Mouse (Mus musculus) midbrain, embryonic 13.5 days (tissue): Measurements from ENCODE around the gene Cttnbp2nl. TPM values are rescaled to one million over a fixed set of nuclear protein-coding genes. Genes with fewer than 3 reads are reported as not detected.

Experiments used
- ATAC-seq: fragments of 200-750 bp; cut with Nextera tagmentation; 2 replicates; pipeline ENCODE4 v1.8.0; 2017; ENCODE audit warnings: mild to moderate bottlenecking, moderate TSS enrichment, moderate library complexity
- H3K27ac ChIP-seq: fragments of 300-500 bp; sonication (generic); 2 replicates; pipeline ENCODE4 v1.5.1; 2015; ENCODE audit warnings: inconsistent platforms, mild to moderate bottlenecking, moderate library complexity
- H3K27me3 ChIP-seq: fragments of 300-500 bp; sonication (generic); 2 replicates; pipeline ENCODE4 v1.6.1; 2015; ENCODE audit warnings: mild to moderate bottlenecking, inconsistent platforms
- H3K36me3 ChIP-seq: fragments of 300-500 bp; sonication (generic); 2 replicates; pipeline ENCODE4 v1.6.1; 2015; ENCODE audit warnings: mild to moderate bottlenecking, inconsistent platforms
- H3K4me1 ChIP-seq: fragments of 300-500 bp; sonication (generic); replicated peaks from 2 replicates; pipeline ENCODE4 v1.6.1; 2015; ENCODE audit warnings: inconsistent platforms
- H3K4me2 ChIP-seq: fragments of 300-500 bp; sonication (generic); replicated peaks from 2 replicates; pipeline ENCODE4 v1.6.1; 2015; ENCODE audit warnings: moderate library complexity, mild to moderate bottlenecking, inconsistent platforms
- H3K4me3 ChIP-seq: fragments of 300-500 bp; sonication (generic); replicated peaks from 2 replicates; pipeline ENCODE4 v1.5.1; 2015; ENCODE audit warnings: mild to moderate bottlenecking, inconsistent platforms
- H3K9ac ChIP-seq: fragments of 300-500 bp; sonication (generic); replicated peaks from 2 replicates; pipeline ENCODE4 v1.6.1; 2015; ENCODE audit warnings: mild to moderate bottlenecking, inconsistent platforms
- H3K9me3 ChIP-seq: fragments of 300-500 bp; sonication (generic); 2 replicates; pipeline ENCODE4 v1.6.1; 2016; ENCODE audit warnings: mild to moderate bottlenecking, inconsistent platforms
- WGBS: fragments of 180-500 bp; shearing (Covaris S2); methylation state at CpG from one replicate; pipeline ENCODE4 v1.1.7; 2015; 5-methylcytosine and 5-hydroxymethylcytosine counted together
- polyA plus RNA-seq: library from polyadenylated mRNA; unstranded; fragments of >200 nt; fragmentation: Nextera tagmentation; extraction: Ambion mirVana; gene quantifications from 2 replicates; pipeline ENCODE4 v1.2.1, GENCODE M21; 2015

Cttnbp2nl gene
- polyA plus RNA-seq, 1 experiment from 2014 or later: 66.7 TPM

DNA sequence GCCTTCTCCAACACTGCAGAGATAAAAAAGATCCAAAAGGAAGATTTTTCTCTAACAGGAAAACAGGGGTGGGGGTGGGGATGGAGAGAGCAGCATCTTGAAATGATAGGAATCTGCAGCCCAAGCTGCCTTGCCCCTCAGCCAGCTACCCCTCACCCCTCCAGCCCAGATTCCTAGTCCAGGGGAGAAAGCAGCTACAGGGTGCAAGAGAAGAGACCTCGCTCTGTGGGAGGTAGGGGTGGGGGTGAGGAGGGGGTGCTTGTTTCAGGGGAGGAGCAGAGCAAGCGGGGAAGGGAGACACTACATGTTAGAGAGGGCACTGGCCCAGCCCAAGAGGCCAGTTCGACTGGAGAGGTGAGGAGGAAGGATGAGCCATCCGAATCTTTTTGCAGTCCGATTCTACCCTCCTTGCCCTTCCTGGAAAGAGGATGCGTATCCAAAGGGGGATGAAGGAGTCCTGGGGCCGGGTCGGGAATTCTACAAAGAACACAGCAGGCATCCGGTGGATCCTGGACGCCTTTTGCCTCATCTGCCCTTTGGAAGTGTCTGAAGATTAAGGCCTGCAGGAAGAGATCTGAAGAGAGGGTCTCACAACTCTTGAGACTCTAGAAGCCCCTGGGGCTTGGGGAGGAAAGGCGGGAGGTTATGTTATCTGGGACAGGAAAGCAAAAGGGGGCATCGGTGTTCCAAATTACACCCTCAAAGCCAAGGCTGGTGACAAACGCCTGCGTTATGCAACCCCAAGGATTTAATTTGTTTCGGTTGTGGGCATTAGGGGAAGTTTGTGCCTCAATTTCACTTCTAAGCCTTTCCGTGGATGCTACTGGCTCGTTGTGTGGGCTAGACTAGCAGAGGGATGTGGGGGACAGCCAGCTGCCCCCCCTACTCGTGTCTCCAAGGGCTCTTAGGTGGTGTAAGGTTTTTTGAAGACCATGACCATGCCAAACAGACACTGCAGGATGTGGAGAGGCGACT is 92.6 kb downstream of the Cttnbp2nl start:
- H3K4me3 ChIP-seq: peak overlapping the region; percentile 57

GRCm38 (mm10) chr3:104956131-104956581 is 96.8 kb downstream of the Cttnbp2nl start:
- no peak for ATAC-seq

More for the DNA sequence above, 92.6 kb downstream of the Cttnbp2nl start:
- peaks cover 73% of the 10 kb centered on the region for H3K27me3 ChIP-seq
- peaks cover 5% of the 10 kb centered on the region; the same call in 1 of the 2 replicates for H3K36me3 ChIP-seq
- ATAC-seq: no peak
- H3K4me2 ChIP-seq: 0 out of 2 replicates have a peak overlapping the region, but pooled peaks have one; percentile 72
- 5% methylated on average over 19 of the region's 19 CpGs for WGBS
- no peak overlapping the region for H3K27ac ChIP-seq
- no peaks in the 10 kb centered on the region for H3K9me3 ChIP-seq
- H3K9ac ChIP-seq: no peak overlapping the region
- H3K4me1 ChIP-seq: peaks cover 31% of the 10 kb centered on the region

GRCm38 (mm10) chr3:104954551-104954950 is 98.4 kb downstream of the Cttnbp2nl start:
- Histone ChIP-seq H3K27me3 (peaks cover 15% of the 10 kb centered on the region), H3K4me3 (no peak overlapping the region), H3K4me1 (no peaks in the 10 kb centered on the region), H3K9me3 (no peaks in the 10 kb centered on the region), H3K36me3 (peaks cover 42% of the 10 kb centered on the region), H3K27ac (no peak overlapping the region), H3K9ac (no peak overlapping the region), H3K4me2 (no peak overlapping the region)
- ATAC-seq: no peak
- WGBS: 95% methylated on average over 15 of the region's 15 CpGs

More at GRCm38 (mm10) chr3:104956131-104956581, 96.8 kb downstream of the Cttnbp2nl start:
- Histone ChIP-seq H3K9me3 (no peaks in the 10 kb centered on the region), H3K36me3 (peaks cover 31% of the 10 kb centered on the region), H3K4me1 (peaks cover 6% of the 10 kb centered on the region), H3K4me2 (no peak overlapping the region), H3K4me3 (no peak overlapping the region), H3K9ac (no peak overlapping the region), H3K27me3 (peaks cover 31% of the 10 kb centered on the region), H3K27ac (no peak overlapping the region)
- WGBS: 92% methylated on average over 6 of the region's 6 CpGs

- ATAC-seq: no peak
- H3K27me3 ChIP-seq: peaks cover 11% of the 10 kb centered on the region
- H3K9ac ChIP-seq: no peak overlapping the region
- no peaks in the 10 kb centered on the region for H3K9me3 ChIP-seq
- no peaks in the 10 kb centered on the region for H3K4me1 ChIP-seq
- no peak overlapping the region for H3K4me2 ChIP-seq
- no peak overlapping the region for H3K4me3 ChIP-seq
- WGBS: 98% methylated on average over 3 of the region's 3 CpGs
- H3K36me3 ChIP-seq: peaks cover 42% of the 10 kb centered on the region
- no peak overlapping the region for H3K27ac ChIP-seq
These were observed 98.8 kb downstream of the Cttnbp2nl start for GRCm38 (mm10) chr3:104954137-104954536.

- H3K9ac ChIP-seq: no peak overlapping the region
- H3K4me1 ChIP-seq: no peaks in the 10 kb centered on the region
- H3K27me3 ChIP-seq: peaks cover under 1% of the 10 kb centered on the region; the same call in 1 of the 2 replicates
- 94% methylated on average over 23 of the region's 23 CpGs for WGBS
- no peak overlapping the region for H3K4me3 ChIP-seq
- no peaks in the 10 kb centered on the region for H3K9me3 ChIP-seq
- no peak overlapping the region for H3K4me2 ChIP-seq
- no peak for ATAC-seq
- H3K36me3 ChIP-seq: peaks cover 48% of the 10 kb centered on the region
- H3K27ac ChIP-seq: no peak overlapping the region
These were observed 99.9 kb downstream of the Cttnbp2nl start for GRCm38 (mm10) chr3:104952891-104953670.

Other genes starting within 250 kb of the Cttnbp2nl start
- 6.2 and 8.7 TPM in 2 replicates for gene Mov10, start 234.6 kb downstream of the Cttnbp2nl start, polyA plus RNA-seq
- gene St7l, start 189.1 kb downstream of the Cttnbp2nl start, polyA plus RNA-seq: 35.7 and 38.7 TPM in 2 replicates
- gene Capza1, start 188.6 kb downstream of the Cttnbp2nl start, polyA plus RNA-seq: 197 and 201 TPM in 2 replicates
- gene Wnt2b, start 91.2 kb downstream of the Cttnbp2nl start, polyA plus RNA-seq: 0.66 and 1.3 TPM in 2 replicates
- gene 4930564D02Rik, start 13.7 kb upstream of the Cttnbp2nl start, polyA plus RNA-seq: not detected in 2 replicates